Mouse (Mus musculus): Measurements from ENCODE around the gene Nhsl1.
A peak's percentile ranks its signal among the peaks of the same experiment; 100 is the strongest.

The Nhsl1 gene

GRCm38 (mm10) chr10:18453380-18453779 lies 134.6 kb downstream of the Nhsl1 start:
- DNase-seq, result peak; percentile 81

- no peak for DNase-seq
Measured at GRCm38 (mm10) chr10:18454161-18454560, 135.4 kb downstream of the Nhsl1 start.

- DNase-seq, result no peak
Measured at GRCm38 (mm10) chr10:18455301-18455920, 136.6 kb downstream of the Nhsl1 start.

- DNase-seq, result no peak
Measured at GRCm38 (mm10) chr10:18457808-18458475, 139.2 kb downstream of the Nhsl1 start.

GRCm38 (mm10) chr10:18461336-18461735 lies 142.6 kb downstream of the Nhsl1 start:
- no peak for DNase-seq

GRCm38 (mm10) chr10:18463071-18463841 lies 144.5 kb downstream of the Nhsl1 start:
- DNase-seq, result no peak

GRCm38 (mm10) chr10:18468396-18468795 lies 149.6 kb downstream of the Nhsl1 start:
- DNase-seq, result no peak

GRCm38 (mm10) chr10:18469279-18470135 lies 150.7 kb downstream of the Nhsl1 start:
- peak; percentile 14 for DNase-seq

- no peak for DNase-seq
Measured at GRCm38 (mm10) chr10:18470351-18471060, 151.7 kb downstream of the Nhsl1 start.

GRCm38 (mm10) chr10:18471648-18472047 lies 152.9 kb downstream of the Nhsl1 start:
- DNase-seq, result no peak

GRCm38 (mm10) chr10:18475126-18475525 lies 156.3 kb downstream of the Nhsl1 start:
- DNase-seq, result no peak

- no peak for DNase-seq
Measured at GRCm38 (mm10) chr10:18478294-18478693, 159.5 kb downstream of the Nhsl1 start.

- DNase-seq, result no peak
Measured at GRCm38 (mm10) chr10:18479285-18479684, 160.5 kb downstream of the Nhsl1 start.

- no peak for DNase-seq
Measured at GRCm38 (mm10) chr10:18480836-18481235, 162.1 kb downstream of the Nhsl1 start.

GRCm38 (mm10) chr10:18482558-18483141 lies 163.9 kb downstream of the Nhsl1 start:
- peak; percentile 44 for DNase-seq

- no peak for DNase-seq
Measured at GRCm38 (mm10) chr10:18483658-18484057, 164.9 kb downstream of the Nhsl1 start.

GRCm38 (mm10) chr10:18484731-18485130 lies 165.9 kb downstream of the Nhsl1 start:
- DNase-seq, result no peak

GRCm38 (mm10) chr10:18488239-18488803 lies 169.5 kb downstream of the Nhsl1 start:
- no peak for DNase-seq

GRCm38 (mm10) chr10:18489936-18490335 lies 171.2 kb downstream of the Nhsl1 start:
- DNase-seq, result no peak

- DNase-seq, result no peak
Measured at GRCm38 (mm10) chr10:18491952-18492351, 173.2 kb downstream of the Nhsl1 start.

Measured in right cerebral cortex, postnatal 25 days (tissue).